Mouse (Mus musculus) testis, postnatal 10 days (tissue): ENCODE data around the gene Nutf2.
"Not testable (repeated sequence)": the region's sequence is repeated elsewhere in the genome, so short reads cannot be mapped to it uniquely, and the experiment has no call there.

Experiments
- DNase-seq: peaks from one replicate; pipeline ENCODE4 v3.0.0; 2021; ENCODE audit warnings: low spot score

The Nutf2 gene

GRCm38 (mm10) chr8:105860143-105860981, at the start of gene Nutf2:
Nutf2 (plus strand) TSS chr8:105860580.
- peak; percentile 90 for DNase-seq

DNA sequence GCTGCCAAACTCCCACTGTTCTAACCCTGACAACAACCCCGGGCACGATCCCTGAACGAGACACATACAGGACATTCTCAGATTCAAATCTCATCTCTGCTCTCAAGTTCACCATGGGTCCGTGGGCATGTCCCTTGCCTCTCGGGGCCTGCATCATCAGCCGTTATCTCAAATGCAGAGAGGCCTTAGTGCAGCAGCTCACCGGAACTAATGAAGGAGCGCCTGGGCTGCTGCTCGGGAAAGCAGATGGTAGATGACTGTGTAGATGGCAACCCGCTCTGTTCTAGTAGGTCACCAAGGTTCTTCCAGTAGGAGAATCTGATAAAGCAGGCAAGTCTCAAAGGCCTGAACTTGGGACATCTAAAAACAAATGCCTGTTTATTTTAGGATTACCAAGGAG, 49.3 kb upstream of the Nutf2 start:
- no peak for DNase-seq

DNA sequence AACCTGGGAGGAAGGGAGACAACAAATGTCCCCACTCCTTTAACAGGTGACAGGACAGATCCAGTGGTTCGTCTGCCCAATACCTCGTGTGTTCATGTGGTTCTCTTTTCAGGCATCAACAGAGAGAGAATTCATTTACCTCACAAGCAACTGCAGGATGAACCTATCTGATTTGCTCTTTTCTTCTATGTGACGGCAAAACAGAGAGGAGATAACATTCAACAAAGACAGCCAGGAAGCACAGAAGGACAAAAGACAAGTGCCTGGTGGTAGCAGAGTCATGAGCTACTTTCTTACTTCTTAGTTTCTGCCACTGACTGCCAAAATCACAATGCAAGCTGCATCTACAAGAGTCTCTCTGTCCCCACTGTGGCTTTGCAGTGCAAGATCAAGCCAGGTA, 48.8 kb upstream of the Nutf2 start:
- no peak for DNase-seq

DNA sequence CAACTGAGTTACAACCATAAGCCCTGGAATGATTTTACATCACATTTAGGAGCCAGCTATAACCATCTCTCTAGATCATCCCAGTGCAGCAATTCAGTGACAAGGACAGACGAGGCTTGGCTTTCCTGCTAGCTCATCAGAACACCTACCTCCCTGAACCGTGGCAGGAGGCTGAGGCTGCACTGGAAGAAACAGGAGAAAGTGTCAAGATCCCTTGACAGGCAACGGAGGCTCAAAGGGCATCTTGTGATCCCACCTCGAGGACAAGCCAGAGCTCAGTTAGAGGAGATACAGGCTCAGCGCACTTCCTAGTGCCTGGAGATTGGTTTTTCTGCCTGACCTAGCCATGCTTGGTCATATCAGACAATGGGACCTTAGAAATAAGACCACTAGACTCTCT, 47.9 kb upstream of the Nutf2 start:
- DNase-seq = no peak

GRCm38 (mm10) chr8:105813241-105813640, 47.1 kb upstream of the Nutf2 start:
- DNase-seq = no peak

DNA sequence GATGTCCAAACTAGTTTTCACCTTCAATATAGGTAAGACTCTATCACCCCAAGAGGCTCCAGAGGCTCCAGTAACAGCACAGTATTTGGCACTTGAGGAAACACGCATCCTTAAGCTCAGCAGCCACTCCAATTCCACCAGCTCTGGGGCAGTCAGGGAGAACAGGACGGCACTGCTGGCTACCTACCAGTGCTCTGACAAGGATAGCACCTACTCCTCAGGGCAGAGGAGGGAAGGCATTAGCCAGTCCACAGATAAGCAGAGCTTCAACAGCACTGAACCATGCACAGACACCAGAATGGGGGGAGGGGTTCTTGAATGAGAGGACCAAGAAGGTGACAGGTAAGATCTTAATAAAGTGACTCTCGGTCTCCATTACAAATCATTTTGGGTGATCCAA, 40.7 kb upstream of the Nutf2 start:
- DNase-seq = no peak

- no peak for DNase-seq
Measured at GRCm38 (mm10) chr8:105820925-105821324, 39.5 kb upstream of the Nutf2 start.

DNA sequence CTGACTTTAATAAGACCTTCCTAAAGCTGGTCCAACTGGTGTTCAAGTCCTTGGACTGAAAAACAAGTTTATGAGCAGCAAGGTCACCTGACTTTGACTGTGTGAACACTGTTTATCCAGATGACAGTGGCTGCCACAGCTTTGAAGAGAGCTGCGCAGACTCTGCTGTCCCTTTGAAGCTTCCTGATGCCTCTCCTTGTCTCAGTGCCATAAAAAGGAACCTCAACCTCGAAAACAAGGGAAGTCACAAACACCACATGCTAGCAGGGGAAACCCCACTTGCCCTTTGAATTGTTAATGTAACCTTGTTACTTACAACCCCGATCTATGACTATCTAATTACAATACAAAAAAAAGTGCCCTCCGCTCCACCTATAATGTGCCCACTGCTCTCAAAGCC, 34.9 kb upstream of the Nutf2 start:
- DNase-seq = no peak

DNA sequence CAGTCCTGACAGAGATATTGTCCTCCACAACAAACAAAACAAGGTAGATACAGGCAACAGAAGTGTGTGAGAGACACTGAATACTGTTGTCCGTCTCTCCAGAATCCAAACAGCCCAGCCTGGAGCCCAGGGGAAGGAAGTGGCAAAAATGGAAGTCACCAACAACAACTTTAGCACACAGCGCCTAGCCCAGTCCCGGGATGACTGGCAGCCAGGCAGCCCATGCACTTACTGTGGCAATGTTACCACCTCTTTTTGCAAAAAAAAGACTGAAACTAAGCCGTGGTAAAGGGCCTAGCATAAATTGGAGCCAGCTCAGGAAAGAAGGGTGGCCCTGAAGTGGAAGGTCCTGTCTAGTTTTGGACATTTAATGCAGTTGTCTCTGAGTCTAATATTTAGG, 34.0 kb upstream of the Nutf2 start:
- no peak for DNase-seq

- peak; percentile 95 for DNase-seq
Measured at GRCm38 (mm10) chr8:105826861-105827848, 33.2 kb upstream of the Nutf2 start, which contains the start of the genes Ranbp10 and Tsnaxip1. Ranbp10 (minus strand) TSS chr8:105827350. Tsnaxip1 (plus strand) TSS chr8:105827731.

- DNase-seq = not testable (repeated sequence)
Measured at GRCm38 (mm10) chr8:105833740-105834139, 26.6 kb upstream of the Nutf2 start.

DNA sequence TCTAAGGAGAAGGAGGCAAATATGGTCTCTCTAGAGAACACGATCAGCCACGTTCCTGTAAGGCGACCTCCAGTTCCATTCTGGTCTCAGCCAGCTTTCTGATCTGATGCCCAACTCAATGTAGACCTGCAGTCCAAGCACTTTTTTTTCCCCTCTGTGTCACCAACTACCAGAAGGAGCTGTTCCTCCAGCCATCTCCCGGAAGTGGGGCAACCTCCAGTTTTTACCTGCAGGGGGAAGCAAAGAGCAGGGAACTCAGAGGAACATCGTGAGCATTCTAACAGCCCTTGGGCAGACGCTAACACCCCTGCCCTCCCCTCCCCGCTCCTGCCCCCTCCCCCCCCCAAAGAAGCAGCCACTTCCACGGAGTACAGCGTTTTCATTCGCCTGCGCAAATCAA, 25.1 kb upstream of the Nutf2 start:
- DNase-seq = peak; percentile 76

DNA sequence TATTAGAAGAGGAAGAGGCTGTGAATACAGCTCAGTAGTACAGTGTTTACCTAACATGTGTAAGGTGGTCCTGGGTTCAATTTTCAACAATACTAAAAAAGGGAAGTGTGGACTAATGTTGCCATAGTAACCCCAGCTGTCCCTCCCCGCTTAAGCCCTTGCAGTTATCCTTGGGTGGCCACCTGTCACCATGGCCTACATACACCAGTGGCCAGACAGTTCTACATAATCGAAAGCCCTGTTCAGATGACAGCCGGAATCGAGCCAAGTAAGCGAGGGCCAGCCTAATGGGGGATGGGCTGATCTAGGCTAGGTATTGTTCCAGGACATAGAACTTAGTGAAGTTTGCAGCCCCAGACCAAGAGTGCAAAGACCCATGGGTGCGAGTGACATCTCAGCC, 23.4 kb upstream of the Nutf2 start:
- DNase-seq = no peak

- no peak for DNase-seq
Measured at GRCm38 (mm10) chr8:105839209-105839608, 21.2 kb upstream of the Nutf2 start.

- DNase-seq = no peak
Measured at GRCm38 (mm10) chr8:105846678-105847077, 13.7 kb upstream of the Nutf2 start.

DNA sequence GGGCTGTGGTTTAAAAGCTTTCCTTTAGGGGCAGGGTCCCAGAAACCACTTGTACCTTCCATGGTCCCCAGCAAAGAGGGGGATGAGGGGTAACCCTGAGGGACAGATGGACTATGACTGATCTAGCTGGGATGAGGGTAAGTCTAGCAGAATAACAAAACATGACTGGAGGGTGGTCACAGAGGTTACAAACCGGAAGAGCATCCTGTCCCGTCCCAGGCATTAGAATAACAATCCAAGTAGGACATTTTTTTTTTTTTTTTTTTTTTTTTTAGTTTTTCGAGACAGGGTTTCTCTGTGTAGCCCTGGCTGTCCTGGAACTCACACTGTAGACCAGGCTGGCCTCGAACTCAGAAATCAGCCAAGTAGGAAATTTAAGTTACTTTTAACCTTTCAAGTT, 10.4 kb upstream of the Nutf2 start:
- no peak for DNase-seq

DNA sequence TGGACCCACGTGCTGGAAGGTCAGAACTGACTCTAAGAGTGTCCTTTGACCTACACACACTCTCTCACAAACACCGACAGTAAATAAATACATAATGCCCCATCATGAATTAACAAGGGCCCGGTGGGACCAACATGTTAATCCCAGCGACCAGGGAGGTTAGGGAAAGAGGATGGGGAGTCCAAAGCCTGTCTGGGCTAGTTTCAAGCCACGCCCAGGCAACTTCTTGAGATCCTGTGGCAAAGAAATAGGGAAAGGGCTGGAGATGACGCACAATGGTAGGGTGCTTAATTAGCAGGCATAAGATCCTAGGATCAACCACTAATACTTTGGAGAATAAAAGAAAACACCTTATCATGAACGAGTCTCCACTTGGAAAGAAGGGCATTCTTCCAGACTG, 9.8 kb upstream of the Nutf2 start:
- no peak for DNase-seq

- DNase-seq = peak; percentile 92
Measured at GRCm38 (mm10) chr8:105851651-105852143, 8.7 kb upstream of the Nutf2 start.

- no peak for DNase-seq
Measured at GRCm38 (mm10) chr8:105852146-105852729, 8.1 kb upstream of the Nutf2 start.

GRCm38 (mm10) chr8:105853178-105853577, 7.2 kb upstream of the Nutf2 start, which contains the start of gene Cenpt:
Cenpt (minus strand) TSS chr8:105853278.
- DNase-seq = no peak

GRCm38 (mm10) chr8:105854303-105854702, 6.1 kb upstream of the Nutf2 start:
- DNase-seq = no peak

GRCm38 (mm10) chr8:105854715-105855216, 5.6 kb upstream of the Nutf2 start, which contains the start of gene Thap11:
Thap11 (plus strand) TSS chr8:105855132.
- DNase-seq = peak; percentile 97
